Mouse (Mus musculus) megakaryocyte, embryonic 14.5 days (primary cell): ENCODE data around the gene Slc35c2. TPM values are rescaled to one million over a fixed set of nuclear protein-coding genes. Genes with fewer than 3 reads are reported as not detected.

Experiments used
- H3K27me3 ChIP-seq: replicated peaks from 2 replicates; pipeline ENCODE3; 2012; ENCODE audit warnings: inconsistent platforms
- H3K36me3 ChIP-seq: replicated peaks from 2 replicates; pipeline ENCODE3; 2012; ENCODE audit warnings: low read length, inconsistent platforms, mixed read lengths
- H3K4me1 ChIP-seq: 2 replicates; pipeline ENCODE4 v1.6.1; 2012; ENCODE audit warnings: inconsistent platforms
- H3K4me3 ChIP-seq: replicated peaks from 2 replicates; pipeline ENCODE3; 2012; ENCODE audit warnings: moderate library complexity, mild to moderate bottlenecking, inconsistent platforms
- H3K9me3 ChIP-seq: 2 replicates; pipeline ENCODE4 v1.6.1; 2012; ENCODE audit warnings: inconsistent platforms
- FLI1 ChIP-seq: IDR thresholded peaks from 2 replicates; pipeline ENCODE4 v1.6.1; 2012; ENCODE audit warnings: low read length, inconsistent platforms, mixed read lengths
- GATA1 ChIP-seq: IDR thresholded peaks from 3 replicates; pipeline ENCODE4 v1.6.1; 2012; ENCODE audit warnings: mixed read lengths, low read length, inconsistent platforms, borderline replicate concordance
- polyA plus RNA-seq: library from polyadenylated mRNA; stranded (reverse); fragments of >175 nt; gene quantifications from 2 replicates; pipeline ENCODE4 v1.2.3, GENCODE M21; 2012; ENCODE audit warnings: low replicate concordance; ENCODE audit not compliant: insufficient read depth

Gene Slc35c2
- polyA plus RNA-seq, 1 experiment = 62.9 TPM

- peaks cover 49% of the 10 kb centered on the region for H3K36me3 ChIP-seq
Measured at GRCm38 (mm10) chr2:165275824-165276223, 11.8 kb downstream of the Slc35c2 start.

GRCm38 (mm10) chr2:165275124-165275640 lies 12.5 kb downstream of the Slc35c2 start:
- H3K4me3 ChIP-seq = no peak overlapping the region
- no peak for TF ChIP-seq FLI1
- no peak for TF ChIP-seq GATA1
- H3K9me3 ChIP-seq = no peaks in the 10 kb centered on the region

More at GRCm38 (mm10) chr2:165275824-165276223, 11.8 kb downstream of the Slc35c2 start:
- peaks cover 13% of the 10 kb centered on the region for H3K4me1 ChIP-seq
- no peak overlapping the region for H3K4me3 ChIP-seq
- no peak for TF ChIP-seq FLI1
- TF ChIP-seq GATA1 = no peak
- H3K27me3 ChIP-seq = peaks cover 31% of the 10 kb centered on the region
- no peaks in the 10 kb centered on the region for H3K9me3 ChIP-seq

GRCm38 (mm10) chr2:165273589-165273988 lies 14.1 kb downstream of the Slc35c2 start:
- Histone ChIP-seq H3K27me3 (peaks cover 41% of the 10 kb centered on the region), H3K4me3 (no peak overlapping the region), H3K9me3 (no peaks in the 10 kb centered on the region), H3K4me1 (peaks cover 14% of the 10 kb centered on the region), H3K36me3 (peaks cover 27% of the 10 kb centered on the region)
- no peak for TF ChIP-seq GATA1
- no peak for TF ChIP-seq FLI1

More at GRCm38 (mm10) chr2:165275124-165275640, 12.5 kb downstream of the Slc35c2 start:
- Histone ChIP-seq H3K27me3 (peaks cover 33% of the 10 kb centered on the region), H3K36me3 (peaks cover 43% of the 10 kb centered on the region), H3K4me1 (peaks cover 14% of the 10 kb centered on the region)

- Histone ChIP-seq H3K27me3 (peaks cover 59% of the 10 kb centered on the region), H3K4me1 (peaks cover 14% of the 10 kb centered on the region), H3K36me3 (peaks cover 4% of the 10 kb centered on the region), H3K9me3 (no peaks in the 10 kb centered on the region), H3K4me3 (peak overlapping the region; percentile 0)
- TF ChIP-seq GATA1 (no peak), FLI1 (no peak)
Measured at GRCm38 (mm10) chr2:165271326-165271725, 16.3 kb downstream of the Slc35c2 start.

GRCm38 (mm10) chr2:165270858-165271257 lies 16.8 kb downstream of the Slc35c2 start:
- Histone ChIP-seq H3K27me3 (peaks cover 63% of the 10 kb centered on the region), H3K36me3 (peaks cover under 1% of the 10 kb centered on the region)
- no peak for TF ChIP-seq GATA1
- TF ChIP-seq FLI1 = no peak

GRCm38 (mm10) chr2:165266739-165267138 lies 20.9 kb downstream of the Slc35c2 start:
- Histone ChIP-seq H3K4me1 (peaks cover 23% of the 10 kb centered on the region), H3K9me3 (no peaks in the 10 kb centered on the region), H3K4me3 (no peak overlapping the region), H3K36me3 (no peaks in the 10 kb centered on the region), H3K27me3 (peaks cover 73% of the 10 kb centered on the region)
- no peak for TF ChIP-seq FLI1
- no peak for TF ChIP-seq GATA1

More at GRCm38 (mm10) chr2:165270858-165271257, 16.8 kb downstream of the Slc35c2 start:
- no peaks in the 10 kb centered on the region for H3K9me3 ChIP-seq
- H3K4me1 ChIP-seq = peaks cover 14% of the 10 kb centered on the region
- peak overlapping the region; percentile 0 for H3K4me3 ChIP-seq

- no peak overlapping the region for H3K4me3 ChIP-seq
- no peaks in the 10 kb centered on the region for H3K9me3 ChIP-seq
- peaks cover 18% of the 10 kb centered on the region for H3K4me1 ChIP-seq
- H3K27me3 ChIP-seq = peaks cover 82% of the 10 kb centered on the region
- no peak for TF ChIP-seq FLI1
- H3K36me3 ChIP-seq = no peaks in the 10 kb centered on the region
Measured at GRCm38 (mm10) chr2:165263861-165264260, 23.8 kb downstream of the Slc35c2 start.

- TF ChIP-seq GATA1 = no peak
- H3K27me3 ChIP-seq = peaks cover 86% of the 10 kb centered on the region
- H3K36me3 ChIP-seq = no peaks in the 10 kb centered on the region
- H3K4me1 ChIP-seq = peaks cover 24% of the 10 kb centered on the region
- H3K9me3 ChIP-seq = no peaks in the 10 kb centered on the region
- H3K4me3 ChIP-seq = no peak overlapping the region
Measured at GRCm38 (mm10) chr2:165262274-165262990, 25.2 kb downstream of the Slc35c2 start.

GRCm38 (mm10) chr2:165259859-165260258 lies 27.8 kb downstream of the Slc35c2 start:
- no peak overlapping the region for H3K4me3 ChIP-seq
- H3K27me3 ChIP-seq = peaks cover 89% of the 10 kb centered on the region
- H3K9me3 ChIP-seq = no peaks in the 10 kb centered on the region
- peaks cover 42% of the 10 kb centered on the region for H3K4me1 ChIP-seq
- TF ChIP-seq FLI1 (no peak), GATA1 (no peak)
- no peaks in the 10 kb centered on the region for H3K36me3 ChIP-seq

GRCm38 (mm10) chr2:165258321-165258720 lies 29.3 kb downstream of the Slc35c2 start:
- no peak for TF ChIP-seq FLI1
- no peak for TF ChIP-seq GATA1
- no peaks in the 10 kb centered on the region for H3K9me3 ChIP-seq
- no peaks in the 10 kb centered on the region for H3K36me3 ChIP-seq
- peaks cover 92% of the 10 kb centered on the region for H3K27me3 ChIP-seq
- H3K4me3 ChIP-seq = no peak overlapping the region
- peaks cover 29% of the 10 kb centered on the region for H3K4me1 ChIP-seq
